Mouse (Mus musculus) liver, embryonic 15.5 days (tissue): ENCODE data around the gene Tktl1. TPM values are rescaled to one million over a fixed set of nuclear protein-coding genes. Genes with fewer than 3 reads are reported as not detected.
"Not testable (repeated sequence)": the region's sequence is repeated elsewhere in the genome, so short reads cannot be mapped to it uniquely, and the experiment has no call there.

ENCODE experiments used
- ATAC-seq: fragments of 200-750 bp; cut with Nextera tagmentation; 2 replicates; pipeline ENCODE4 v1.8.0; 2017; ENCODE audit warnings: moderate number of reproducible peaks, mild to moderate bottlenecking, moderate library complexity; ENCODE audit not compliant: insufficient read depth
- H3K27ac ChIP-seq: fragments of 300-500 bp; sonication (generic); replicated peaks from 2 replicates; pipeline ENCODE4 v1.5.1; 2015; ENCODE audit warnings: mild to moderate bottlenecking, inconsistent platforms
- H3K27me3 ChIP-seq: fragments of 300-500 bp; sonication (generic); 2 replicates; pipeline ENCODE4 v1.6.1; 2015; ENCODE audit warnings: mild to moderate bottlenecking, inconsistent platforms
- H3K36me3 ChIP-seq: fragments of 300-500 bp; sonication (generic); replicated peaks from 2 replicates; pipeline ENCODE4 v1.6.1; 2015; ENCODE audit warnings: moderate library complexity, mild to moderate bottlenecking, inconsistent platforms
- H3K4me1 ChIP-seq: fragments of 300-500 bp; sonication (generic); replicated peaks from 2 replicates; pipeline ENCODE4 v1.6.1; 2015; ENCODE audit warnings: inconsistent platforms
- H3K4me2 ChIP-seq: fragments of 300-500 bp; sonication (generic); 2 replicates; pipeline ENCODE4 v1.6.1; 2015; ENCODE audit warnings: moderate library complexity, mild to moderate bottlenecking, inconsistent platforms
- H3K4me3 ChIP-seq: fragments of 300-500 bp; sonication (generic); replicated peaks from 2 replicates; pipeline ENCODE4 v1.5.1; 2015; ENCODE audit warnings: mild to moderate bottlenecking, inconsistent platforms
- H3K9ac ChIP-seq: fragments of 300-500 bp; sonication (generic); 2 replicates; pipeline ENCODE4 v1.6.1; 2015; ENCODE audit warnings: moderate library complexity, mild to moderate bottlenecking, inconsistent platforms
- H3K9me3 ChIP-seq: fragments of 300-500 bp; sonication (generic); replicated peaks from 2 replicates; pipeline ENCODE4 v1.6.1; 2016; ENCODE audit warnings: inconsistent platforms
- WGBS: fragments of 180-500 bp; shearing (Covaris S2); methylation state at CpG from one replicate; pipeline ENCODE4 v1.1.7; 2015; ENCODE audit warnings: mixed read lengths; ENCODE audit not compliant: insufficient replicate concordance; 5-methylcytosine and 5-hydroxymethylcytosine counted together
- polyA plus RNA-seq: library from polyadenylated mRNA; unstranded; fragments of >200 nt; fragmentation: Nextera tagmentation; extraction: Ambion mirVana; gene quantifications from 2 replicates; pipeline ENCODE4 v1.2.1, GENCODE M21; 2015

The Tktl1 gene
- not detected in 2 replicates for polyA plus RNA-seq

DNA sequence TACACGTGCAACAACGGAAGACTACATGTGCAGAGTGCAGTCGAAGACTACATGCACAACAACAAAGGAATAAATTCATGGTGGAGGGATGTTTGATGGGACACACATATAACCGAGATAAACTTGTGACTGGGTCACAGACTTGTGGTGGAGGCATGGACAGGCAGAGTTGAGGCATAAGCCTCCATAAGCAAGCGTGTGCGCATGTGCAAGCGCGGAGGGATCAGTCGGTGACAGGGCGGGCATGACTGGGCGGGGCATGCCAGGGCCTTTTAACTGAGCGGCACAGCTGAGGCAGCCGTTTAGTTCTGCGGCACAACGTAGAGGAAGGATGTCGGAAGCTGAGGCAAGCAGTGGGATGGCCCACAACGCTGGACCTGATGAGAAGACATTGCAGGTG is at the start of gene Tktl1:
Gene Tktl1, plus strand, starts transcription at position 301 of the 400 bp plus-strand sequence.
- Histone ChIP-seq H3K4me3 (no peak within 1 kb of the TSS), H3K36me3 (no peaks in the 10 kb centered on the region), H3K9me3 (no peaks in the 10 kb centered on the region), H3K4me1 (no peaks in the 10 kb centered on the region), H3K27ac (no peak within 1 kb of the TSS), H3K9ac (no peak within 1 kb of the TSS), H3K27me3 (no peaks in the 10 kb centered on the region), H3K4me2 (no peak within 1 kb of the TSS)
- WGBS: 81% methylated on average over 17 of the region's 17 CpGs
- no peak for ATAC-seq

DNA sequence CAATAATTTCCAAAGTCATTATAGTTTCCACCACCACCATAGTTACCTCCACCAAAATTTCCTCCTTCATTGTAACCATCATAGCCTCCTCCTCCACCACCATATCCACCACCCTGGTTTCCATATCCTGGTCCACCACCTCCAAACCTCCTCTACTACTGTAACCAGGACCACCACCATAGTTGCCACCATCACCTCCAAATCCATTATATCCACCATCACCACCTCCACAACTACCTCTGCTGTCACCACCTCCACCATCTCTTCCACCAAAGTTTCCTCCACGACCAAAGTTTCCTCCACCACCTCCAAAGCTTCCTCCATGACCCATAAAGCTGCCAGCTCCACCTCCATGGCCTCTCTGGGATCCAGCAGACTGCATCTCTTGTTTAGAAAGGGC is 41.8 kb upstream of the Tktl1 start, which contains the start of gene Mecp2:
Gene Mecp2, minus strand, starts transcription at position 101 of the 400 bp plus-strand sequence.
- H3K27ac ChIP-seq, H3K36me3 ChIP-seq, H3K4me1 ChIP-seq, H3K9ac ChIP-seq, H3K4me2 ChIP-seq, H3K9me3 ChIP-seq, H3K27me3 ChIP-seq, H3K4me3 ChIP-seq, ATAC-seq: not testable (repeated sequence)
- 16% methylated on average over 1 of the region's 1 CpGs for WGBS

DNA sequence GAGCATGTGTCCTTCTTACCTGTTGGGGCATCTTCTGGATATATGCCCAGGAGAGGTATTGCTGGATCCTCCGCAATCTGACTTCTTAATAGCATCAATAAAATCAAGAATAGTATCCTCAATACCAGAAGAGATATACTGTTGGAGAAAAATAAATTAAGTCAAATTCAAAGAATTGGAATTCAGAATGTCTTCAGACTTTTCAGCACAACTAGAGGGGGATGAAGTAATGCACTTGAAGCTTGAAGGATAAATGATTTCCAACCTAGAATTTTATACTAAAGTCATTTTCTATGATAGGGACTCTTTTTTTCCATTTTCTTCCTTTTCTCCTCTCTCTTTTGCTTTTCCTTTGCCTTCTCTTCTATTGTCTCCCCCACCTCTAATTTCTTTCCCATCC is 9.3 kb upstream of the Tktl1 start, which contains the start of gene Tex28:
Gene Tex28, minus strand, starts transcription at position 101 of the 400 bp plus-strand sequence.
- no peak within 1 kb of the TSS for H3K9ac ChIP-seq
- H3K4me1 ChIP-seq: no peaks in the 10 kb centered on the region
- no peak within 1 kb of the TSS for H3K4me3 ChIP-seq
- no peaks in the 10 kb centered on the region for H3K9me3 ChIP-seq
- WGBS: 78% methylated on average over 1 of the region's 1 CpGs
- no peaks in the 10 kb centered on the region for H3K27me3 ChIP-seq
- H3K27ac ChIP-seq: no peak within 1 kb of the TSS
- ATAC-seq: no peak
- H3K4me2 ChIP-seq: no peak within 1 kb of the TSS
- H3K36me3 ChIP-seq: no peaks in the 10 kb centered on the region

DNA sequence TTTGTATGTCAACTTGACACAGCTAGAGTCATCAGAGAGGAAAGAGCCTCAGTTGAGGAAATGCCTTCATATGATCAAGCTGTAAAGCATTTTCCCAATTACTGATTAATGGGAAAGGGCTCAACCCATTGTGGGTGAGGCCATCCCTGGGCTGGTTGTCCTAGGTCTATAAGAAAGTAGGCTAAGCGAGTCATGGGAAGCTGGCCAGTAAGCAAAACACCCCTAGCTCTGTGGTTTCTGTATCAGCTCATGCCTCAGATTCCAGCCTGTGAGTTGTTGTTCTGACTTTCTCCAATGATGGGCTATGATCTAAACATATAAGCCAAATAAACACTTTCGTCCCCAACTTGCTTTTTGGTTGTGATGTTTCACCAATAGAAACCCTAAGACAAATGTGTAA is 26.5 kb downstream of the Tktl1 start:
- WGBS: 59% methylated on average over 2 of the region's 2 CpGs

DNA sequence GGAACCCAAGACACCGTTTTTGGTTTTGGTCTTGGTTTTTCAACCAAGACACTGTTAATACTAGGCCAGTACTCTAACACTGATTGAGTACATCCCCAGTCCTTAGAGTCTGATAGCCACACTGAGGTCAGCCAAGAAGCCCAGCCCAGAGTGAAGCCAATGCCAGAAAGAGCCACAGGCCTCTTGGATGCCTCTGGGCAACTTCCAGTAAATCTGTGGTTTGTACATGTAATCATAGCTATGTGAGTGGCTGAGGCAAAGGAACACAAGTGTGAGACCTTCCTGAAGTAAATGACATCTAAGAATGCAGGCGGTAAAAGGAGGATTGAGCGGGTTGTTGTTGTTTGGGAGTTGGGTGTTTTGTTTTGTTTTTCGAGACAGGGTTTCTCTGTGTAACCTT is 41.4 kb downstream of the Tktl1 start:
- Histone ChIP-seq H3K27ac (no peak overlapping the region), H3K9ac (no peak overlapping the region)
- ATAC-seq: no peak

More for the DNA sequence above, 26.5 kb downstream of the Tktl1 start:
- H3K4me1 ChIP-seq: no peaks in the 10 kb centered on the region
- H3K27me3 ChIP-seq: peaks cover 3% of the 10 kb centered on the region; the same call in 1 of the 2 replicates
- H3K27ac ChIP-seq: no peak overlapping the region
- no peak overlapping the region for H3K4me2 ChIP-seq
- no peaks in the 10 kb centered on the region for H3K36me3 ChIP-seq
- ATAC-seq: no peak
- no peak overlapping the region for H3K4me3 ChIP-seq
- no peaks in the 10 kb centered on the region for H3K9me3 ChIP-seq
- no peak overlapping the region for H3K9ac ChIP-seq

DNA sequence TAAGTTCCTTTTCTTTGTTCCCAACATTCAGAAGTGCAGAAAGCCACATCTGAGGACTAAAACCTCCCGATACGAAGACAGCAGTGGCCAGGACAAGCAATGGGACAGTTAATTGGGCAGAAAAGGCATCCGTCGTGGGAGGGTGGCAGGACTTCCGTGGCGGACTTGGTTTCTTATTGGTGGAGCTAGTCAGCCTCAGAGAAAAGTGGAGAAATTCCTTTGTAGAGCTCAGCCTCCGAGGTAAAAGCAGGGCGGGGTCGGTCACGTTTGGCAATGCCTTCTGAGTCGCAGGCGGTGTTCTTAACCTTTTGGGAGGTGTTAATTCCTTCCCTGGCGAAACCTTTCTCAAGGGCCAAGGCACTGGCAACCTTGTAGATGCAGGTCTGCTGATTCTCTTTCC is 42.4 kb downstream of the Tktl1 start:
- no peak for ATAC-seq
- WGBS: 54% methylated on average over 13 of the region's 13 CpGs

More for the DNA sequence above, 41.4 kb downstream of the Tktl1 start:
- Histone ChIP-seq H3K4me3 (no peak overlapping the region), H3K9me3 (no peaks in the 10 kb centered on the region), H3K4me2 (no peak overlapping the region), H3K27me3 (no peaks in the 10 kb centered on the region), H3K36me3 (no peaks in the 10 kb centered on the region), H3K4me1 (no peaks in the 10 kb centered on the region)
- WGBS: 73% methylated on average over 4 of the region's 4 CpGs

DNA sequence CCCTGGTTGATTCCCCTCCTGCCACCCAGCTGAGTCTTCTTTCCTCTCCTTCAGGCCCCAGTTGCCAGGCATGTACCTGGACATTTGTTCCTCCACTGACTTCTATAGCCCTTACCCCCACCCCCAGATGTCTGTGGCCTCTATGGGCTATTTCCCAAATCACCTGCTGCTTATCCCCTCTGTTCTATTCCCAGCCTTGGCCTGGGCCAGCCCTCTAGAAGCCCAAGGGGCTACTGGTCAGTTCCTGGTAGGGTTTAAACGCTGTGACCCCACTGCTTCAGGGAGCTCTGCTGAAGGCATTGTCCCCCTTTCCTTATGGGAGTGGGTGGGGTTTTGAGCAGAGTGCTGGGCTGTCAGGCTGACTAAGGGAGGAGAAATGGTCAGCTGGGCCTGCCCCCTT is 43.0 kb downstream of the Tktl1 start:
- H3K36me3 ChIP-seq, H3K27ac ChIP-seq, H3K4me3 ChIP-seq, H3K27me3 ChIP-seq, H3K9ac ChIP-seq, ATAC-seq, H3K9me3 ChIP-seq, H3K4me1 ChIP-seq, H3K4me2 ChIP-seq: not testable (repeated sequence)
- WGBS: 38% methylated on average over 1 of the region's 1 CpGs

More for the DNA sequence above, 42.4 kb downstream of the Tktl1 start:
- no peaks in the 10 kb centered on the region for H3K9me3 ChIP-seq
- H3K36me3 ChIP-seq: no peaks in the 10 kb centered on the region
- H3K4me1 ChIP-seq: no peaks in the 10 kb centered on the region
- no peak overlapping the region for H3K9ac ChIP-seq
- no peak overlapping the region for H3K4me3 ChIP-seq
- H3K27ac ChIP-seq: no peak overlapping the region
- H3K4me2 ChIP-seq: no peak overlapping the region
- H3K27me3 ChIP-seq: no peaks in the 10 kb centered on the region

DNA sequence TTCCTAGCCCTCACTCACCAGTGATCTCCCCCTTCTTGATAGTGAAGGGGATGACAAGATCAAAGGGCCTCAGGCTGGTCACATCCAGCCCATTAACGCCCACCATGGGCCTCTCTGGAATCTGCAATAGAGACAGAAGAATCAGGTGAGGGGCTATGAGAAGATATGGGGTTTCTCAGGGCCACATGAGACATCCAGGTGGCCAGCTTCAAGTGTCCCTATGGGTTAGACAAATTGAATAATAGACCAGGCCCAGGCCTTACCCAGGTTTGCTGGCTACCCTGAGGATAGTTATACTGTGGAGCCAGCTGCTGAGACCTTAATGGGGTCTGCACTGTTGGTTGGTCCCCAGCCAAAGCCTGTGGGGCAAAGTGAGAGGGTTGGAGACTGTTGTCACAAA is 53.0 kb downstream of the Tktl1 start:
- no peak overlapping the region for H3K4me3 ChIP-seq
- no peak overlapping the region for H3K27ac ChIP-seq
- H3K36me3 ChIP-seq: peaks cover 23% of the 10 kb centered on the region
- WGBS: 57% methylated on average over 1 of the region's 1 CpGs
- no peaks in the 10 kb centered on the region for H3K4me1 ChIP-seq
- no peaks in the 10 kb centered on the region for H3K27me3 ChIP-seq
- no peak overlapping the region for H3K4me2 ChIP-seq
- no peak for ATAC-seq
- no peaks in the 10 kb centered on the region for H3K9me3 ChIP-seq
- H3K9ac ChIP-seq: no peak overlapping the region

DNA sequence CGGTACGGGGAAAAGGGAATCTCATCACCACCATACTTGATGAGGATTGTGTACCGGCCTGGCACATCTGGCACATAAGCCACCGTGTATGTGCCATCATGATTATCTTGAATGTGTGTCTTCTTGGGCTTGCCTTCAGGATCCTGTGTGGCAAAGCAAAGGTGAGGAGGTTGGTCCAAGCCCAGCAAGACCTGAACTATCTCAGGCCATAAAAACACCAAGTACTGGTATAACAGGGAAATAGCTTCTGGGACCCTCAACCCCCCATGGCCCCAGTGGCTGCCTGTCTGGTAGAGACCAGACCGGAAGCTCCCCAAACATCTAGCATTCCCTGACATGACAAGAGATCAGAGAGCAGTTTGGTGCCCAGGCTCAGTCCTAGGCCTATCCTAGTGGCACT is 56.1 kb downstream of the Tktl1 start:
- H3K9me3 ChIP-seq: no peaks in the 10 kb centered on the region
- no peak overlapping the region for H3K27ac ChIP-seq
- no peaks in the 10 kb centered on the region for H3K4me1 ChIP-seq
- H3K4me3 ChIP-seq: no peak overlapping the region
- no peak overlapping the region for H3K4me2 ChIP-seq
- H3K36me3 ChIP-seq: peaks cover 11% of the 10 kb centered on the region; the same call in 1 of the 2 replicates
- ATAC-seq: no peak
- no peak overlapping the region for H3K9ac ChIP-seq
- H3K27me3 ChIP-seq: no peaks in the 10 kb centered on the region
- 78% methylated on average over 5 of the region's 5 CpGs for WGBS

DNA sequence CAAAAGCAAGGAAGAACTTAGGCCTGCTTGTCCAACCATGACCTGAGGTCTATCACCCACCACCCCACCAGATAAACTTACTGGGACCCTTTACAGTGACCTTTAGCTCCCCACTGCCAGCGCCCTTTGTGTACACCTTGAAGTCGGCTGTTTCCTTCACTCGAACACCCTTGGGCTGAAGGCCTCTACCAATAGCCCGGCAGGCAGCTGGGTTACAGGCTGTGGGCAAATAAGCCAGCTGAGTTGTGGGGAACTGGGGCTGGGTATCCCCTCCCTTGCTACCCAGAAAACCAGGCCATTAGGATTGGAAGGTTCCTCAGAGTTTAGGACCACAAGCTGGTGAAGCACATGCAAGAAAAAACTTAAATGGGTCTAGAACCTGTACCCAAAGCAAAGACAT is 63.3 kb downstream of the Tktl1 start:
- WGBS: 78% methylated on average over 4 of the region's 4 CpGs
- Histone ChIP-seq H3K4me3 (no peak overlapping the region), H3K9ac (no peak overlapping the region), H3K27ac (no peak overlapping the region), H3K4me2 (no peak overlapping the region), H3K27me3 (no peaks in the 10 kb centered on the region), H3K9me3 (no peaks in the 10 kb centered on the region), H3K36me3 (peaks cover 17% of the 10 kb centered on the region), H3K4me1 (peaks cover 21% of the 10 kb centered on the region)
- ATAC-seq: no peak

DNA sequence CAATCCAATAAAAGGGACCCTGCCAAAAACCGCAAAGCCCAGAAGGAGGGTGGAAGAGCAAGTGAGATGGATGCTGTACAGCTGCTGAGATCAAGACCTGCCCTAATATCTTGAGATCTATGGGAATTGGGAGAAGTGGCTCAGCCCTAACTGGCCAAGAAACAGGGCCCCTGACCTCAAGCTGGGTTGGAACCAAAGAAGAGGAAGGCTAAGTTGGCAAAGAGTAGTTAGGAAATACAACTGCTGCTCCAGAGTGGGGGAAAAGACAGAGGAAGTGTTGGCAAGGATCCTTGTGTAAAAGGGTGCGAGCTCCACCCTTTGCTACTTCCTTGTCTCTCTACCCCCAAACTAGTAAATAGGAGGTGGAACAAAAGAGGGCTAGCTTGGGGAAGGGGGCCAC is 66.3 kb downstream of the Tktl1 start:
- Histone ChIP-seq H3K4me3 (peak overlapping the region; percentile 58), H3K9ac (no peak overlapping the region)

DNA sequence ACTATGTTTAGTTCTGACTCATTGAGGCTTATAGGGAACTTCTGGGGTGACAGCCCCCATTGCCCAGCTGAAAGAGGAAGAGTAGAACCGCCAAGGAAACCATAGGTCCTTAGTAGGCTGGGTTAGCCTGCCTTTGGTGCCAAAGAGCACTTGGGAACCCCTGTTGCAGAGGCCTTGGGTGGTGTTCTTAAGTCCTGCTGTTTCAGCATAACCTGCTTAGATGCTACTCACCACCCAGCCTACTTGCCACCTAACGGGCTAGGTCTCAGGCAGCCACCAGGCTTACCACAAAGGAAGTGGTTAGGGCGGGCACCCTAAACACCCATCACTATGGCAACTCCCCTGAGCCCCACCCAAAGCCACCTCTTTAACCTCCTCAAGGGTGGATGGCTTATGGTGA is 66.7 kb downstream of the Tktl1 start:
- peak; percentile 23 for ATAC-seq
- Histone ChIP-seq H3K9me3 (no peaks in the 10 kb centered on the region), H3K9ac (no peak overlapping the region), H3K27me3 (0 out of 2 replicates have a peak, but pooled peaks cover under 1% of the 10 kb centered on the region), H3K27ac (peak overlapping the region; percentile 67), H3K4me2 (peak overlapping the region; percentile 85), H3K4me3 (peak overlapping the region; percentile 58), H3K36me3 (peaks cover 16% of the 10 kb centered on the region), H3K4me1 (peaks cover 31% of the 10 kb centered on the region)
- WGBS: 20% methylated on average over 3 of the region's 3 CpGs

More for the DNA sequence above, 66.3 kb downstream of the Tktl1 start:
- no peaks in the 10 kb centered on the region for H3K9me3 ChIP-seq
- peaks cover 16% of the 10 kb centered on the region for H3K36me3 ChIP-seq
- 44% methylated on average over 2 of the region's 2 CpGs for WGBS
- no peak for ATAC-seq
- peak overlapping the region; percentile 67 for H3K27ac ChIP-seq
- peaks cover 30% of the 10 kb centered on the region for H3K4me1 ChIP-seq
- peak overlapping the region; percentile 85 for H3K4me2 ChIP-seq
- no peaks in the 10 kb centered on the region for H3K27me3 ChIP-seq
